Mouse (Mus musculus) MEL-GATA-1-ER (cell line): Measurements from ENCODE around the gene Mrpl50.

Experiments used
- DNase-seq: peaks from one replicate; pipeline ENCODE4 v3.0.0-alpha.2; 2012; ENCODE audit warnings: low read depth; ENCODE audit errors: extremely low read depth

Mrpl50 gene

GRCm38 (mm10) chr4:49520572-49521340 is at the start of gene Mrpl50, which contains the start of gene Zfp189:
Gene Mrpl50, minus strand, starts transcription at chr4:49521093.
Gene Zfp189, plus strand, starts transcription at chr4:49521176.
- DNase-seq: peak; percentile 95

- DNase-seq: peak; percentile 71
Measured at GRCm38 (mm10) chr4:49567613-49568012, 46.7 kb upstream of the Mrpl50 start.

- DNase-seq: no peak
Measured at GRCm38 (mm10) chr4:49559915-49560772, 39.3 kb upstream of the Mrpl50 start.

- no peak for DNase-seq
Measured at GRCm38 (mm10) chr4:49558181-49558580, 37.3 kb upstream of the Mrpl50 start.

GRCm38 (mm10) chr4:49557375-49557774 is 36.5 kb upstream of the Mrpl50 start:
- DNase-seq: no peak

GRCm38 (mm10) chr4:49553380-49553779 is 32.5 kb upstream of the Mrpl50 start:
- DNase-seq: no peak

GRCm38 (mm10) chr4:49549383-49549782 is 28.5 kb upstream of the Mrpl50 start, which contains the start of gene Aldob:
Gene Aldob, minus strand, starts transcription at chr4:49549546.
- no peak for DNase-seq

- DNase-seq: no peak
Measured at GRCm38 (mm10) chr4:49547544-49548219, 26.8 kb upstream of the Mrpl50 start.

GRCm38 (mm10) chr4:49546873-49547543 is 26.1 kb upstream of the Mrpl50 start:
- DNase-seq: no peak

- no peak for DNase-seq
Measured at GRCm38 (mm10) chr4:49546026-49546425, 25.1 kb upstream of the Mrpl50 start.

GRCm38 (mm10) chr4:49540966-49541365 is 20.1 kb upstream of the Mrpl50 start:
- DNase-seq: no peak

GRCm38 (mm10) chr4:49539665-49540064 is 18.8 kb upstream of the Mrpl50 start:
- no peak for DNase-seq

GRCm38 (mm10) chr4:49536671-49537070 is 15.8 kb upstream of the Mrpl50 start:
- no peak for DNase-seq

GRCm38 (mm10) chr4:49535675-49536294 is 14.9 kb upstream of the Mrpl50 start:
- no peak for DNase-seq

- no peak for DNase-seq
Measured at GRCm38 (mm10) chr4:49535036-49535435, 14.1 kb upstream of the Mrpl50 start.

GRCm38 (mm10) chr4:49522576-49522975 is 1.7 kb upstream of the Mrpl50 start:
- DNase-seq: no peak

GRCm38 (mm10) chr4:49521346-49521745 is 453 bp upstream of the Mrpl50 start:
- DNase-seq: peak; percentile 24

GRCm38 (mm10) chr4:49519476-49519875 is 1.4 kb downstream of the Mrpl50 start:
- DNase-seq: peak; percentile 54

- DNase-seq: no peak
Measured at GRCm38 (mm10) chr4:49514441-49514840, 6.5 kb downstream of the Mrpl50 start.

- DNase-seq: no peak
Measured at GRCm38 (mm10) chr4:49512636-49513035, 8.3 kb downstream of the Mrpl50 start.
